Mouse (Mus musculus) cerebellum, postnatal 14 days (tissue): ENCODE measurements around the gene Kctd13.
"Not testable (repeated sequence)": the region's sequence is repeated elsewhere in the genome, so short reads cannot be mapped to it uniquely, and the experiment has no call there.

Experiments used
- DNase-seq, 2 experiments: peaks; one replicate each; pipeline ENCODE4 v3.0.0; 2021; ENCODE audit warnings: mixed read lengths in 2 of 2

The Kctd13 gene

GRCm38 (mm10) chr7:126928384-126929037 is at the start of gene Kctd13:
Gene Kctd13 (plus strand): TSS chr7:126928879.
- DNase-seq = peak; percentile 93 to 96

- DNase-seq = no peak
Observed at GRCm38 (mm10) chr7:126881040-126881439, 47.6 kb upstream of the Kctd13 start.

- DNase-seq = peak; percentile 45 to 47
Observed at GRCm38 (mm10) chr7:126883731-126884181, 44.9 kb upstream of the Kctd13 start.

GRCm38 (mm10) chr7:126884286-126885164 is 44.2 kb upstream of the Kctd13 start, which contains the start of gene Taok2:
Gene Taok2 (minus strand): TSS chr7:126884703.
- DNase-seq = peak; percentile 98 to 99

GRCm38 (mm10) chr7:126887281-126887680 is 41.4 kb upstream of the Kctd13 start:
- DNase-seq = no peak

GRCm38 (mm10) chr7:126888852-126889251 is 39.8 kb upstream of the Kctd13 start:
- DNase-seq = no peak

GRCm38 (mm10) chr7:126896912-126897311 is 31.8 kb upstream of the Kctd13 start:
- peak; percentile 23 to 34 for DNase-seq

GRCm38 (mm10) chr7:126897390-126898101 is 31.1 kb upstream of the Kctd13 start:
- DNase-seq = peak in 1 of 2 experiments; percentile 26

GRCm38 (mm10) chr7:126898102-126898990 is 30.3 kb upstream of the Kctd13 start:
- peak; percentile 99 for DNase-seq

- not testable (repeated sequence) for DNase-seq
Observed at GRCm38 (mm10) chr7:126899781-126900180, 28.9 kb upstream of the Kctd13 start.

GRCm38 (mm10) chr7:126905590-126905989 is 23.1 kb upstream of the Kctd13 start:
- DNase-seq = no peak

GRCm38 (mm10) chr7:126914844-126915243 is 13.8 kb upstream of the Kctd13 start:
- DNase-seq = no peak

GRCm38 (mm10) chr7:126918356-126918755 is 10.3 kb upstream of the Kctd13 start:
- not testable (repeated sequence) for DNase-seq

GRCm38 (mm10) chr7:126919973-126920372 is 8.7 kb upstream of the Kctd13 start:
- no peak for DNase-seq

- DNase-seq = no peak
Observed at GRCm38 (mm10) chr7:126921563-126921962, 7.1 kb upstream of the Kctd13 start.

GRCm38 (mm10) chr7:126922624-126923060 is 6.0 kb upstream of the Kctd13 start, which contains the start of gene Tmem219:
Gene Tmem219 (minus strand): TSS chr7:126922917.
- DNase-seq = peak; percentile 13 to 30

- no peak for DNase-seq
Observed at GRCm38 (mm10) chr7:126923999-126924398, 4.7 kb upstream of the Kctd13 start.

GRCm38 (mm10) chr7:126926299-126926698 is 2.4 kb upstream of the Kctd13 start:
- no peak for DNase-seq

- DNase-seq = no peak
Observed at GRCm38 (mm10) chr7:126929046-126929445, 367 bp downstream of the Kctd13 start.

GRCm38 (mm10) chr7:126932652-126933051 is 4.0 kb downstream of the Kctd13 start:
- no peak for DNase-seq

GRCm38 (mm10) chr7:126941171-126941570 is 12.5 kb downstream of the Kctd13 start:
- no peak for DNase-seq

GRCm38 (mm10) chr7:126941801-126942200 is 13.1 kb downstream of the Kctd13 start:
- DNase-seq = no peak
